Mouse (Mus musculus): Measurements from ENCODE around the gene Nradd. TPM values are rescaled to one million over a fixed set of nuclear protein-coding genes. Genes with fewer than 3 reads are reported as not detected.
A peak's percentile ranks its signal among the peaks of the same experiment; 100 is the strongest.

The Nradd gene
- polyA plus RNA-seq, 1 experiment from 2014 or later, result 5.3 TPM

- DNase-seq (ENCODE audit: low spot score), result no peak
Observed at GRCm38 (mm10) chr9:110652963-110653654, 28.9 kb upstream of the Nradd start.

- peak; percentile 55 for DNase-seq (ENCODE audit: low spot score)
Observed at GRCm38 (mm10) chr9:110651931-110652722, 27.9 kb upstream of the Nradd start.

- no peak for DNase-seq (ENCODE audit: low spot score)
Observed at GRCm38 (mm10) chr9:110649775-110650174, 25.5 kb upstream of the Nradd start.

GRCm38 (mm10) chr9:110645219-110645618 is 21.0 kb upstream of the Nradd start:
- peak; percentile 94 for DNase-seq (ENCODE audit: low spot score)

- no peak for DNase-seq (ENCODE audit: low spot score)
Observed at GRCm38 (mm10) chr9:110644295-110644694, 20.0 kb upstream of the Nradd start.

- no peak for DNase-seq (ENCODE audit: low spot score)
Observed at GRCm38 (mm10) chr9:110643787-110644186, 19.5 kb upstream of the Nradd start.

- DNase-seq (ENCODE audit: low spot score), result no peak
Observed at GRCm38 (mm10) chr9:110642812-110643524, 18.7 kb upstream of the Nradd start.

GRCm38 (mm10) chr9:110641006-110641405 is 16.8 kb upstream of the Nradd start:
- DNase-seq (ENCODE audit: low spot score), result no peak

- DNase-seq (ENCODE audit: low spot score), result no peak
Observed at GRCm38 (mm10) chr9:110638611-110639021, 14.4 kb upstream of the Nradd start.

GRCm38 (mm10) chr9:110635225-110635624 is 11.0 kb upstream of the Nradd start:
- peak; percentile 88 for DNase-seq (ENCODE audit: low spot score)

- DNase-seq (ENCODE audit: low spot score), result no peak
Observed at GRCm38 (mm10) chr9:110633882-110634281, 9.6 kb upstream of the Nradd start.

GRCm38 (mm10) chr9:110632671-110633070 is 8.4 kb upstream of the Nradd start:
- DNase-seq (ENCODE audit: low spot score), result no peak

- DNase-seq (ENCODE audit: low spot score), result no peak
Observed at GRCm38 (mm10) chr9:110631651-110632275, 7.5 kb upstream of the Nradd start.

- no peak for DNase-seq (ENCODE audit: low spot score)
Observed at GRCm38 (mm10) chr9:110631191-110631590, 6.9 kb upstream of the Nradd start.

- DNase-seq (ENCODE audit: low spot score), result no peak
Observed at GRCm38 (mm10) chr9:110630171-110630570, 5.9 kb upstream of the Nradd start.

- no peak for DNase-seq (ENCODE audit: low spot score)
Observed at GRCm38 (mm10) chr9:110625350-110625908, 1.2 kb upstream of the Nradd start.

GRCm38 (mm10) chr9:110623416-110624195 is 646 bp downstream of the Nradd start:
- DNase-seq (ENCODE audit: low spot score), result no peak

GRCm38 (mm10) chr9:110622621-110623219 is 1.5 kb downstream of the Nradd start:
- DNase-seq (ENCODE audit: low spot score), result no peak

- no peak for DNase-seq (ENCODE audit: low spot score)
Observed at GRCm38 (mm10) chr9:110620685-110621084, 3.6 kb downstream of the Nradd start.

- DNase-seq (ENCODE audit: low spot score), result peak; percentile 18
Observed at GRCm38 (mm10) chr9:110620180-110620579, 4.1 kb downstream of the Nradd start.

All from thymus, postnatal 0 days (tissue).